25 mouse cellular contexts compared by ENCODE assay signal in genomic region chr11:50393306-50393705, GRCm38 (mm10). TPM values are rescaled to one million over a fixed set of nuclear protein-coding genes. Genes with fewer than 3 reads are reported as not detected.
DNase-seq lines count a peak whose midpoint lies in the region; ATAC-seq lines count a peak whose summit lies in the region.
"Had no signal": no experiment of that assay in that cellular context is flagged by ENCODE, and none has a peak within 500 bp of the region (broad histone marks: within the 10 kb centered on the region; RNA-seq: fewer than 3 reads in every experiment).

No protein-coding gene starts in this region.

- no peaks in the 10 kb centered on the region for H3K9me3 ChIP-seq in forebrain, embryonic 11.5 days (ENCODE audit: control insufficient read depth, low read length)
- H3K9me3 ChIP-seq in forebrain, embryonic 12.5 days = no peaks in the 10 kb centered on the region
- H3K9me3 ChIP-seq in heart, embryonic 10.5 days = no peaks in the 10 kb centered on the region
- H3K9me3 ChIP-seq: G1E had no signal

- no peak for ATAC-seq in forebrain, embryonic 11.5 days (replicated peaks; ENCODE audit: low FRiP score)
- ATAC-seq in forebrain, embryonic 12.5 days (ENCODE audit: low FRiP score) = no peak
- ATAC-seq: activated CD4-positive, CD25-positive, alpha-beta regulatory T cell, adult 4 months; CD4-positive, CD25-positive, alpha-beta regulatory T cell, adult 4 months; Patski had no signal

- H3K27ac ChIP-seq in forebrain, embryonic 11.5 days (ENCODE audit: low read depth, low read length) = no peak overlapping the region
- H3K27ac ChIP-seq in forebrain, embryonic 12.5 days = no peak overlapping the region
- no peak overlapping the region for H3K27ac ChIP-seq in heart, embryonic 10.5 days

- intact Hi-C loops in heart, postnatal 25 days (cut with DNase I) = no loop called here
- intact Hi-C loops in heart, postnatal 14 days (cut with DNase I) = no loop called here

- WGBS in forebrain, embryonic 11.5 days = 85% methylated on average over 6 of the region's 6 CpGs
- WGBS in forebrain, embryonic 12.5 days = 91% methylated on average over 6 of the region's 6 CpGs
- 84% methylated on average over 6 of the region's 6 CpGs for WGBS in heart, embryonic 10.5 days

- peak; percentile 28 for DNase-seq in forebrain, embryonic 11.5 days (ENCODE audit: low spot score)
- peak; percentile 85 for DNase-seq in heart, adult 11 months
- no peak for DNase-seq in heart, postnatal 25 days (ENCODE audit: low spot score)
- peak; percentile 70 for DNase-seq in heart, embryonic 10.5 days (ENCODE audit: low spot score)
- no peak for DNase-seq in heart, postnatal 14 days
- DNase-seq in urinary bladder, postnatal 10 days (ENCODE audit: low spot score) = peak; percentile 2
- DNase-seq in urinary bladder, postnatal 4 days (ENCODE audit: low spot score in 2 of 2) = no peak
- DNase-seq: adrenal gland, adult 2 months; adrenal gland, adult 8-10 months; adrenal gland, postnatal 10 days; adrenal gland, postnatal 14 days; adrenal gland, postnatal 25 days; adrenal gland, postnatal 36 days; B cell, adult 2 months; cerebellum, adult 11 months; cerebellum, adult 11-12 months had no signal

- H3K36me3 ChIP-seq in forebrain, embryonic 11.5 days (ENCODE audit: control insufficient read depth, insufficient read depth, low read length) = no peaks in the 10 kb centered on the region; the same call in 1 of the 2 replicates
- peaks cover 71% of the 10 kb centered on the region for H3K36me3 ChIP-seq in forebrain, embryonic 12.5 days (replicated peaks)
- peaks cover 46% of the 10 kb centered on the region for H3K36me3 ChIP-seq in heart, embryonic 10.5 days

- no peak overlapping the region for H3K4me3 ChIP-seq in forebrain, embryonic 11.5 days (ENCODE audit: low read depth, low read length)
- H3K4me3 ChIP-seq in forebrain, embryonic 12.5 days (replicated peaks) = no peak overlapping the region
- H3K4me3 ChIP-seq in heart, embryonic 10.5 days = no peak overlapping the region

- no peaks in the 10 kb centered on the region for H3K4me1 ChIP-seq in forebrain, embryonic 11.5 days (replicated peaks; ENCODE audit: control insufficient read depth, insufficient read depth, low read length)
- no peaks in the 10 kb centered on the region for H3K4me1 ChIP-seq in forebrain, embryonic 12.5 days
- H3K4me1 ChIP-seq in heart, embryonic 10.5 days = peaks cover 14% of the 10 kb centered on the region; the same call in 1 of the 2 replicates

- H3K27me3 ChIP-seq in forebrain, embryonic 11.5 days (ENCODE audit: control insufficient read depth, insufficient read depth, low read length) = no peaks in the 10 kb centered on the region
- no peaks in the 10 kb centered on the region for H3K27me3 ChIP-seq in forebrain, embryonic 12.5 days
- no peaks in the 10 kb centered on the region for H3K27me3 ChIP-seq in heart, embryonic 10.5 days (ENCODE audit: insufficient read depth, poor library complexity, severe bottlenecking)
- H3K27me3 ChIP-seq: CH12.LX, Patski had no signal

- no peak overlapping the region for H3K9ac ChIP-seq in forebrain, embryonic 11.5 days (ENCODE audit: low read length)
- no peak overlapping the region for H3K9ac ChIP-seq in forebrain, embryonic 12.5 days

- H3K4me2 ChIP-seq in forebrain, embryonic 11.5 days (ENCODE audit: low read depth, low read length, severe bottlenecking) = no peak overlapping the region
- no peak overlapping the region for H3K4me2 ChIP-seq in forebrain, embryonic 12.5 days

RNA-seq across cellular contexts. Expression of gene Hnrnph1, which starts 16.5 kb away (rescaled TPM):
- polyA plus RNA-seq in forebrain, embryonic 11.5 days (2014; fragmentation: Nextera tagmentation; extraction: Ambion mirVana) = 833 and 855 TPM in 2 replicates
- polyA plus RNA-seq in forebrain, embryonic 12.5 days (2016; fragmentation: Nextera tagmentation; extraction: Ambion mirVana) = 734 and 740 TPM in 2 replicates
- total RNA-seq in heart, postnatal 25 days (2021) = 100 to 1,000 TPM; 102 to 128 TPM
- polyA plus RNA-seq in heart, embryonic 10.5 days (2016; fragmentation: Nextera tagmentation; extraction: Ambion mirVana) = 253 and 367 TPM in 2 replicates
- total RNA-seq in heart, postnatal 14 days (2021) = 100 to 1,000 TPM; 134 to 140 TPM

RNA-seq across cellular contexts. Expression of gene Rufy1, which starts 37.6 kb away (rescaled TPM):
- 23.9 and 26.7 TPM in 2 replicates for polyA plus RNA-seq in forebrain, embryonic 11.5 days (2014; fragmentation: Nextera tagmentation; extraction: Ambion mirVana)
- 30.7 and 31.5 TPM in 2 replicates for polyA plus RNA-seq in forebrain, embryonic 12.5 days (2016; fragmentation: Nextera tagmentation; extraction: Ambion mirVana)
- total RNA-seq in heart, postnatal 25 days (2021) = 10 to 100 TPM; 27.6 to 29.5 TPM
- 16.6 and 18.3 TPM in 2 replicates for polyA plus RNA-seq in heart, embryonic 10.5 days (2016; fragmentation: Nextera tagmentation; extraction: Ambion mirVana)
- total RNA-seq in heart, postnatal 14 days (2021) = 10 to 100 TPM; 27.1 to 27.7 TPM

RNA-seq across cellular contexts. Expression of gene Cby3, which starts 39.0 kb away (rescaled TPM):
- polyA plus RNA-seq in forebrain, embryonic 11.5 days (2014; fragmentation: Nextera tagmentation; extraction: Ambion mirVana) = 0.47 TPM in 1 of 2 replicates, not detected in the other
- not detected in 2 replicates for polyA plus RNA-seq in forebrain, embryonic 12.5 days (2016; fragmentation: Nextera tagmentation; extraction: Ambion mirVana)
- not detected for total RNA-seq in heart, postnatal 25 days (2021)
- polyA plus RNA-seq in heart, embryonic 10.5 days (2016; fragmentation: Nextera tagmentation; extraction: Ambion mirVana) = 0.39 TPM in 1 of 2 replicates, not detected in the other
- not detected for total RNA-seq in heart, postnatal 14 days (2021)
- total RNA-seq: adrenal gland, adult 18-20 months; adrenal gland, adult 2 months; adrenal gland, adult 8-10 months; adrenal gland, postnatal 10 days; adrenal gland, postnatal 14 days; adrenal gland, postnatal 25 days; adrenal gland, postnatal 36 days; adrenal gland, postnatal 4 days; CH12.LX; G1E had no signal
- polyA plus RNA-seq: activated CD4-positive, CD25-positive, alpha-beta regulatory T cell, adult 4 months; adrenal gland, adult 2 months; C2C12; CD4-positive, CD25-positive, alpha-beta regulatory T cell, adult 4 months; G1E; Patski had no signal

Comparison
In these comparisons a context has a peak if more than half of its experiments do, and no peak if none do; other contexts are left out.
1. DNase-seq: peak in forebrain, embryonic 11.5 days (single experiment), heart, adult 11 months (single experiment), heart, embryonic 10.5 days (single experiment) and urinary bladder, postnatal 10 days (single experiment); none in heart, postnatal 25 days (single experiment), heart, postnatal 14 days (0 of 2) and urinary bladder, postnatal 4 days (0 of 2).